Mouse (Mus musculus) E14TG2a.4 (cell line): ENCODE data around the gene Hsd17b2.
"Not testable (repeated sequence)": the region's sequence is repeated elsewhere in the genome, so short reads cannot be mapped to it uniquely, and the experiment has no call there.

Source experiments
- CTCF ChIP-seq: conservative IDR thresholded peaks from 2 replicates; pipeline ENCODE4 v1.5.1; 2014; ENCODE audit warnings: low read length
- POU5F1 ChIP-seq: IDR thresholded peaks from 2 replicates; pipeline ENCODE4 v1.6.1; 2014; ENCODE audit warnings: low read length, borderline replicate concordance

DNA sequence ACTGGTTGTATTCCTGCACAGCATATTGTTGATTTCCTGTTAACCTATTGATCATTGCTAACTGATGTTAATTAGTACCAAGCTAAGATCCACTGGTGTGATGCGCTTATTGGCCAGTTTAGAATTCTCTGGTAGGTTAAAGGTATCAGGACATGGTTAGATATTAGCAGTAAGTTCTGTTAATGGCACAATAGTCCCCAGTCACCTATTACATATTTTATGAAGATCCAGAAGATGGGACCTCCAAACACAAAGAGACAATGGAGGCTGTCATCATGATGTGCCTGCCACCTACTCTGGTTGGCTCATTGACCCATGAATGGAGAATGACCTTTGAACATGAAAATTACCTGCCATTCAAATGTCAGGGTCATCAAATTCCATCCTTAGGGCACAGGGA is 36.5 kb downstream of the Hsd17b2 start:
- TF ChIP-seq CTCF, POU5F1: not testable (repeated sequence)
